Mouse (Mus musculus) bone marrow macrophage, adult 2 months (primary cell): ENCODE data around the gene Bola3. TPM values are rescaled to one million over a fixed set of nuclear protein-coding genes. Genes with fewer than 3 reads are reported as not detected.
"Not testable (repeated sequence)": the region's sequence is repeated elsewhere in the genome, so short reads cannot be mapped to it uniquely, and the experiment has no call there.

Source experiments
- H3K27ac ChIP-seq: 2 replicates; pipeline ENCODE4 v1.5.1; 2012; ENCODE audit warnings: low read depth, low read length; ENCODE audit not compliant: insufficient read depth
- H3K4me1 ChIP-seq: 2 replicates; pipeline ENCODE4 v1.6.1; 2012; ENCODE audit warnings: low read length; ENCODE audit not compliant: control insufficient read depth, insufficient read depth
- H3K4me3 ChIP-seq: 2 replicates; pipeline ENCODE4 v1.5.1; 2012; ENCODE audit warnings: mild to moderate bottlenecking, low read length, moderate library complexity; ENCODE audit not compliant: insufficient read depth
- CTCF ChIP-seq: IDR thresholded peaks from 2 replicates; pipeline ENCODE4 v1.5.1; 2012; ENCODE audit warnings: low read depth, mild to moderate bottlenecking, low read length, moderate library complexity
- POLR2A ChIP-seq: IDR thresholded peaks from 2 replicates; pipeline ENCODE4 v1.6.1; 2012; ENCODE audit warnings: mild to moderate bottlenecking, low read depth, low read length, borderline replicate concordance
- polyA plus RNA-seq: library from polyadenylated mRNA; stranded (reverse); fragments of >200 nt; gene quantifications from 2 replicates; pipeline ENCODE4 v1.2.4, GENCODE M21; 2012; ENCODE audit not compliant: missing spikeins, insufficient read depth, insufficient read length

Bola3 gene
- polyA plus RNA-seq, 1 experiment: 35.7 TPM

DNA sequence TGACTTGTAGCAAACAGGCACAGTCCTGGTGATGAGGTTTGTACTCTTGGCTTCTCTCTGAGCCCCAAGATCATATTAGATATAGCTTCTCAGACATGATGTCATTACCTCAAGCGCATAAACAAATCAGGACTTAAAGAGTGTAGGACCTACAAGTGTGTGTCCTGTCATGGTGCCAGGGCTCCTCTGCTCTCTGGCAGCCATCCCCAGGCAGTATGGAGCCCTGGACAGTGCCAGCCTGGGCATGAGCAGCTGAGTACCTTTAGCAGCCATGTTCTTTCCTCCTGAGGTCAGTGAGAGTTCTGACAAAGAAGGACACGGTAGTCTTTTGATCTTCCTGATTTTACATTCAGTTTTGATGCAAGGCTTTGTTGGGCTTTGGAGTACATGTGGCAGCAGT lies 6.0 kb upstream of the Bola3 start:
- Histone ChIP-seq H3K4me1 (peaks cover 3% of the 10 kb centered on the region; the same call in 1 of the 2 replicates), H3K27ac (no peak overlapping the region), H3K4me3 (no peak overlapping the region)
- no peak for TF ChIP-seq CTCF
- no peak for TF ChIP-seq POLR2A

DNA sequence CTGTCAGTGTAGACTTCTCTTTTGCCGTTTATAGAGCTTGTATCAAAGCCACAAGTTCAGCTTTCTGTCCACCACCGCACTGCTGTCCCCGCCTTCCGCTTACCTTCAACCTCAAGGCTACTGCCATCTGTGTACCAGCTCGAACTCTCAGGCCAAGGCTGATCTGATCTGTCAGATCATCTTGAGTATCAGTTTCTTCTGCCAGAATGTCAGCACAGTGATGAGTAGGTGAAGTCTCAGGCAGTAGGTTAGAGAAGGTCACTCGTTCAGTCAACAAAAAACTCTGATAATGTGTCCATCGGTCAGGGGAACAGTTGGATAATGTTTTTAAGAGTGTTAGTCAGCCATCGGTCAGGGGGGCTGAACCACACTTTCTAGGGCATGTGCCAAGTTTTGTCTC lies 3.7 kb upstream of the Bola3 start:
- not testable (repeated sequence) for H3K4me3 ChIP-seq, H3K4me1 ChIP-seq, H3K27ac ChIP-seq

- peaks cover 6% of the 10 kb centered on the region for H3K4me1 ChIP-seq
- TF ChIP-seq POLR2A (no peak), CTCF (no peak)
- no peak overlapping the region for H3K4me3 ChIP-seq
- no peak overlapping the region for H3K27ac ChIP-seq
Observed at GRCm38 (mm10) chr6:83347916-83348315, 1.0 kb upstream of the Bola3 start.

DNA sequence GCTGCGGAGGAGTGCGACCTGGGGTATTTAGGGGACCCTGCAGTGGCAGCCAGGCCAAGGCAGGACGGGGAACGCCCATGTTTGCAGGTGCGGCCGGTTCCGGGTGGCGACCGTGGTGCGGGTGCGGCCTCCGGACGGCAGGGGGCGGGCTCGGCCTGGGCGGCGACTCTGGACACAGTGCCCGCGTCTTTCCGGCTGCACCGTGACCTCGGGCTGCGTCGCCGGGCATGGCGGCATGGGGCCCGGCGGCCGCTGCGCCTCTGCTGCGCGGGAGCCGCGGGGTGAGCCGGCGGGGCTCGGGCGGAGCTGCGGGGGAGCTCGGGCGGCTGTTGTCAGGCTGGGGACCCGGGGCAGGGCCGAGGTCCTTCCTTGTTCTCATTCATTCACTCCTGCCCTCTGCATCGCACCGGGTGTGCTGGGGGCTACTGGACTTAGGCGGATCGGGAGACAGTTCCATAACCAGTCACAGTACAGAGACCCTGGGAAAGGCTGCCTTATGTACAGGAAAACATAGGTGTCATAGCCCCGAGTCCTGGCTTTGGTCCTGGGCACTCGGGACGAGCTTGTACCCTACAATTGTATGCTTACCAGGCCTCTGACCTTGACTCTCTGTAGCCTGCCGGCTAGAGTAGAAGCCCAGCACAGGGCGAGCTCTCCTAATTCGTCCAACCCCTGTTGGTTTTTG lies 469 bp downstream of the Bola3 start:
- H3K27ac ChIP-seq: no peak overlapping the region
- H3K4me1 ChIP-seq: peaks cover 6% of the 10 kb centered on the region
- no peak for TF ChIP-seq CTCF
- no peak; the same call in 1 of the 2 replicates for TF ChIP-seq POLR2A
- peak overlapping the region; percentile 76 for H3K4me3 ChIP-seq

DNA sequence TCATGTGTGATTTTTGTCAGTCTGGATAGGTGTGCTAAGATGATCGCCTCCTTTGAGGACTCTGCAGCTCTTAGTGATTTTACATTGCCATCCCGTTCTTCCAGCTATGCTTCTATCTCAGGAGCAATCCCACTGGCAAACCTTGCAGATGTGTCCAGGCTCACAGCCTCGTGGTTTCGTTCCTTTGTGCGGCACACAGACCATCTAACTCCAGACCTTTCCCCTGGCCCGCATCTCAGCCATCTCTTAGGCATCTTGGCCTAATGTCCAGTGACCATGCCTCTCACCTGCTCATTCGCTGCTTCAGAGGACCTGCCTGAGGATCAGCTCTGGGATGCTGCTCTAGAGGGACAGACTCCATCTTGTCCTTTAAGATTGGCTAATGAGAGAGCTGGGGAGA lies 1.2 kb downstream of the Bola3 start:
- Histone ChIP-seq H3K27ac (no peak overlapping the region), H3K4me3 (peak overlapping the region; percentile 76), H3K4me1 (peaks cover 6% of the 10 kb centered on the region)
- no peak for TF ChIP-seq POLR2A
- TF ChIP-seq CTCF: no peak

DNA sequence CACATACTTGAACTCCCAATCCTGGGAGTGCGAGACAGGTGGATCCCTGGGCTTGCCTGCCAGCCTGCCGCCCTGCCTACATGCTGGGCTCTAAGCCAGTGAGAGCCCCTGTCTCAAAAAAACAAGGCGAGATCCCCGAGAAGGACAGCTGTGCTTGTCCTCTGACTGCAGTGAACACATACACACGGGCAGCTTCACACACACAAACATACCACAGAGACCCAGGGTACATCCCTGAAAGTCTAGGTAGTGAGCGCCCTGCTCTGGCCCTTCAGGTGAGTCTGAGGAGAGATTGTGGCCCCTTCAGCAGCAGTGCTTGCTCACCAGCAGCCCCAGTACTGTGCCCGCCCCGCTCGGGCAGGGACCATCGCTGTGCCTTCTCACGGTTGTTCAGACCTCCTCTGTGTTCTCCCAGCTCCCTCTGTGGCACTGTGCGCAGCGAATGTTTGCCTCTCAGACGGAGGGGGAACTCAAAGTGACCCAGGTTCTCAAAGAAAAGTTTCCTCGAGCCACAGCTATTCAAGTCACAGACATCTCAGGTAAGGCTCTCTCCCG lies 2.0 kb downstream of the Bola3 start:
- no peak for TF ChIP-seq POLR2A
- Histone ChIP-seq H3K4me3 (no peak overlapping the region), H3K27ac (no peak overlapping the region), H3K4me1 (peaks cover 6% of the 10 kb centered on the region)

DNA sequence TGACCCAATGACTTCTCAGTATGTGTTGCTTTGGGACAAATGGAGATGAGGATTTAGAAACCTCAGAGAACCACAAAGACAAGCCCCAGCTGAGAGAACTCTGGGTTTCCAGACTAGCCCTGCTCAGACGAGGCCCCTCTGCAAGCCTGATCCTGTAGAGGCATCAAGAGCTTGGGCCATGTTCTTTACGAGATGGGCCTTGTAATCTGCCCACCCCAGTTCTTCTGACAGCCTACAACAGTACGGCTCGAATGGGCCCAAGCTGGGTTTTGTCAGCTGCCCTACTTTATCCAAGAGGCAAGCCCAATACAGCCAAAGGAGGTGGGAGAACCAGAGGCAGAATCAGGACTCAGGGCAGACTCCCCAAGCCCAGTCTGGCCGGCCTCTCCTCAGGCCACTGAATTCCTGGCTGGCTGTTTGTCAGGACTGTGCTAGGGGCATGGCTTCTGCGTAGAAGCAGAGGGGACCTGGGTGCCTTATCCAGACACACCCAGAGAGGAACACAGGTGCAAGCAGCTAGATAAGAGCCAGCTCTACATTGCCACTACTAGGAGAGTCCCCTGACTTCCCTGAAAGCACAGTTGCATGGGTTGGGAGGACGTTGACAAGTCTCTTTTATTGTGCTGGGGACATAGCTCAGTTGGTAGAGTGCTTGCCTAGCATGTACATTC lies 2.7 kb downstream of the Bola3 start:
- Histone ChIP-seq H3K4me1 (peaks cover 6% of the 10 kb centered on the region), H3K4me3 (no peak overlapping the region), H3K27ac (no peak overlapping the region)
- TF ChIP-seq POLR2A (no peak), CTCF (no peak)

DNA sequence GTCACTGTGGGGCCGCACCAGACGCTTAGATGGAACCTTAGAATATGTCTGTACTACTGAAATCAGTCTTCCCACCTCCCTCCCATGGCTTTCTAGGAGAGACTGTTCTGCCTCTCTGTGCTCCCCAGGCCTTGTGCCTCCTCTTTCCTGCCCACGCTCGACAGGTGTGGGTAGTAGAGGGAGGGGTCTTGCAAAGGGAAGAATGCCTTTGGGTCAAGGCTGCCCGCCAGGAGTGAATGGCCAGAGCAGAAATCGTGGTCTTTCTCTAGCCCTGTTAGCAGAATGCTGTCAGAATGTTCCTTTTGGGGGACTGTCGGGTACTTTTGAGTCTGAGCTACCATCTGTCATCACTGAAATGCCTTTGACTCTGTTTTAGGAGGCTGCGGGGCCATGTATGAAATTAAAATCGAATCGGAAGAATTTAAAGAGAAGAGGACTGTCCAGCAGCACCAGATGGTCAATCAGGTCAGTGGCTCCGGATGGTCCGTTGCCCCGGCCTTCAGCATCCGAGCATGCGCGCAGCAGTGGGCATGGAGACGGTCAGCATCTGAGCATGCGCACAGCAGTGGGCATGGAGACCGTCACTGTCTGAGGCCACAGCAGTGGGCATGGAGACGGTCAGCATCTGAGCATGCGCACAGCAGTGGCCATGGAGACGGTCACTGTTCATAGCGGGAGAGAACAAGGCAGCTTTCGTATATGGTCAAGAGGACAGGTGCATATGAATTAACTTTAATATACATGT lies 3.9 kb downstream of the Bola3 start:
- H3K4me1 ChIP-seq: peaks cover 3% of the 10 kb centered on the region
- no peak overlapping the region for H3K27ac ChIP-seq
- H3K4me3 ChIP-seq: no peak overlapping the region

DNA sequence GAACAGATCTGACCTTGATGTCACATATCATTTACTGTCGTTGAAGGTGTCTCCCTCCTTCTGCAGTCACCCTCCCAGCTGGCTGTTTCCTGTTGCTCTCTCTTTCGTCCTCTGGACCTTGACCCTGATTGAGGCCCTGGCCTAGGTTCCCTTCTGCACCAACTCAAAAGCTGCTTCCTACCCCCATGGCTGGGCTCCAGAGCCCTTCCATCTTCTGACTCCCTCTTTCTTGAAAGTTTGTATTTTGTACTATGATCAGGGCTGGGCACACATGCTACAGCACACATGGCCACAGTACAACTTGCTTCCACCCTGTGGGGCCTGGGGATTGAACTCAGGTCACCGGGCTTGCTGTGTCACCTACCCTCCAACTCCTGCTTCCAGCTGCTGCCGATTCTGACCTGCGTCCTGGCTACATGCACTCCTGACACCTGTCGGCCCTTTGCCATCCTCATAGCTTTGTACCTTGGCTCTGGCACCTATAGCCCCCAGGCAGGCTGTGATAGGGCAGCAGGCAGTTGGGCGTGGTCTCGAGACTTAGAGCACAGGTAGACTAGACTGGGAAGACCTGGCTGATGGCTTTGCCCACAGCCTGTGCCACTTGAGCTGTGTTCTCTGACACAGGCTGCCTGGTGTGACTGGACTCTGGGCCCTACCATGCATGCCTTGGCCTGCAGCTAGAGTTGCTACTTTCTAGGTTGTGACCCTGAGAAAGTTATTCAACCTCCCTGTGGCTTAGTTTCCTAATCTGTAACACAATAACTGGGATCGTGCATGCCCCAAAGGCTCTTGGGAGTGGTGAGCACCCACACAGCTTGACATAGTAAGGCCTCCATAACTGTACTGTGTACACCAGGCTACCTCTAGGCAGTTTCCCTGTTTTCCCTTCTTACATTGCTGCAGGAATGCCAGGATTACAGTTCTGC lies 6.2 kb downstream of the Bola3 start:
- Histone ChIP-seq H3K4me1 (peaks cover 2% of the 10 kb centered on the region), H3K4me3 (no peak overlapping the region), H3K27ac (no peak overlapping the region)
- no peak for TF ChIP-seq POLR2A
- TF ChIP-seq CTCF: no peak

More for the DNA sequence above, 3.9 kb downstream of the Bola3 start:
- TF ChIP-seq POLR2A: no peak
- TF ChIP-seq CTCF: no peak
